35 mouse cellular contexts compared by ENCODE assay signal in genomic region chr10:68323167-68323566, GRCm38 (mm10).
"Had no signal": no experiment of that assay in that cellular context is flagged by ENCODE, and none has a peak within 500 bp of the region (broad histone marks: within the 10 kb centered on the region; RNA-seq: fewer than 3 reads in every experiment).

No protein-coding gene starts in this region.

- H3K9me3 ChIP-seq: heart, embryonic 10.5 days; heart, embryonic 12.5 days; heart, embryonic 13.5 days; heart, embryonic 15.5 days; hindbrain, embryonic 10.5 days; hindbrain, embryonic 12.5 days; hindbrain, embryonic 13.5 days; hindbrain, embryonic 15.5 days; intestine, embryonic 15.5 days; kidney, embryonic 15.5 days had no signal

- H3K4me2 ChIP-seq: heart, embryonic 11.5 days; heart, embryonic 12.5 days; heart, embryonic 13.5 days; heart, embryonic 15.5 days; hindbrain, embryonic 12.5 days; hindbrain, embryonic 13.5 days; intestine, embryonic 15.5 days; kidney, embryonic 15.5 days had no signal

- DNase-seq: heart, adult 18-20 months; heart, adult 2 months; heart, postnatal 10 days; heart, postnatal 14 days; heart, postnatal 36 days; heart, postnatal 4 days; kidney, adult 18-20 months; kidney, adult 2 months; kidney, adult 8-10 months; kidney, adult 9 months; kidney, postnatal 10 days; kidney, postnatal 14 days; kidney, postnatal 25 days; kidney, postnatal 36 days; kidney, postnatal 4 days; layer of hippocampus, adult 9-11 months; layer of hippocampus, postnatal 36 days had no signal

- H3K4me1 ChIP-seq: hindbrain, embryonic 13.5 days had no signal

- H3K36me3 ChIP-seq: heart, embryonic 10.5 days; heart, embryonic 12.5 days; heart, embryonic 13.5 days; heart, embryonic 15.5 days; hindbrain, embryonic 10.5 days; hindbrain, embryonic 12.5 days; hindbrain, embryonic 13.5 days; hindbrain, embryonic 15.5 days; intestine, embryonic 15.5 days; kidney, embryonic 15.5 days had no signal

- ATAC-seq: hindbrain, embryonic 16.5 days; hindbrain, postnatal 0 days; inflammation-experienced regulatory T-cells, adult 6 months; intestine, embryonic 15.5 days; intestine, embryonic 16.5 days; intestine, postnatal 0 days had no signal

- H3K9ac ChIP-seq: heart, embryonic 12.5 days; heart, embryonic 13.5 days; heart, embryonic 15.5 days; hindbrain, embryonic 12.5 days; hindbrain, embryonic 13.5 days; hindbrain, embryonic 14.5 days; hindbrain, embryonic 15.5 days; intestine, embryonic 15.5 days; kidney, embryonic 15.5 days had no signal

- H3K27me3 ChIP-seq: heart, embryonic 12.5 days; heart, embryonic 13.5 days; heart, embryonic 15.5 days; hindbrain, embryonic 12.5 days; hindbrain, embryonic 13.5 days; hindbrain, embryonic 15.5 days; intestine, embryonic 15.5 days; kidney, embryonic 15.5 days had no signal

- H3K27ac ChIP-seq: heart, adult 2 months; heart, embryonic 10.5 days; heart, embryonic 13.5 days; heart, embryonic 15.5 days; hindbrain, embryonic 10.5 days; hindbrain, embryonic 12.5 days; hindbrain, embryonic 13.5 days; hindbrain, embryonic 14.5 days; hindbrain, embryonic 15.5 days; hindbrain, postnatal 0 days; intestine, embryonic 15.5 days; kidney, embryonic 15.5 days; kidney, postnatal 0 days had no signal

- H3K4me3 ChIP-seq: heart, adult 2 months; heart, embryonic 10.5 days; heart, embryonic 12.5 days; heart, embryonic 13.5 days; heart, embryonic 15.5 days; hindbrain, embryonic 10.5 days; hindbrain, embryonic 12.5 days; hindbrain, embryonic 13.5 days; hindbrain, embryonic 15.5 days; intestine, embryonic 15.5 days; kidney, embryonic 15.5 days had no signal
